Mouse (Mus musculus) embryonic facial prominence, embryonic 13.5 days (tissue): ENCODE measurements around the gene Nrcam. TPM values are rescaled to one million over a fixed set of nuclear protein-coding genes. Genes with fewer than 3 reads are reported as not detected.
A peak's percentile ranks its signal among the peaks of the same experiment; 100 is the strongest.

ENCODE experiments used
- ATAC-seq: fragments of 200-750 bp; cut with Nextera tagmentation; 2 replicates; pipeline ENCODE4 v1.8.0; 2017; ENCODE audit warnings: low read depth; ENCODE audit not compliant: insufficient number of reproducible peaks, insufficient read depth, low FRiP score, low TSS enrichment
- H3K27ac ChIP-seq: fragments of 300-500 bp; sonication (generic); 2 replicates; pipeline ENCODE4 v1.5.1; 2015; ENCODE audit warnings: moderate library complexity, mild to moderate bottlenecking, inconsistent platforms
- H3K27me3 ChIP-seq: fragments of 300-500 bp; sonication (generic); 2 replicates; pipeline ENCODE4 v1.6.1; 2015; ENCODE audit warnings: mild to moderate bottlenecking, inconsistent platforms
- H3K36me3 ChIP-seq: fragments of 300-500 bp; sonication (generic); 2 replicates; pipeline ENCODE4 v1.6.1; 2015; ENCODE audit warnings: mild to moderate bottlenecking, inconsistent platforms
- H3K4me1 ChIP-seq: fragments of 300-500 bp; sonication (generic); 2 replicates; pipeline ENCODE4 v1.6.1; 2015; ENCODE audit warnings: inconsistent platforms
- H3K4me2 ChIP-seq: fragments of 300-500 bp; sonication (generic); 2 replicates; pipeline ENCODE4 v1.6.1; 2015; ENCODE audit warnings: moderate library complexity, mild to moderate bottlenecking, inconsistent platforms
- H3K4me3 ChIP-seq: fragments of 300-500 bp; sonication (generic); 2 replicates; pipeline ENCODE4 v1.5.1; 2015; ENCODE audit warnings: mild to moderate bottlenecking, inconsistent platforms
- H3K9ac ChIP-seq: fragments of 300-500 bp; sonication (generic); 2 replicates; pipeline ENCODE4 v1.6.1; 2015; ENCODE audit warnings: mild to moderate bottlenecking, inconsistent platforms
- H3K9me3 ChIP-seq: fragments of 300-500 bp; sonication (generic); 2 replicates; pipeline ENCODE4 v1.6.1; 2016; ENCODE audit warnings: inconsistent platforms
- WGBS: fragments of 180-500 bp; shearing (Covaris S2); methylation state at CpG from one replicate; pipeline ENCODE4 v1.1.7; 2015; ENCODE audit warnings: mixed read lengths; 5-methylcytosine and 5-hydroxymethylcytosine counted together
- polyA plus RNA-seq: library from polyadenylated mRNA; unstranded; fragments of >200 nt; fragmentation: Nextera tagmentation; extraction: Ambion mirVana; gene quantifications from 2 replicates; pipeline ENCODE4 v1.2.1, GENCODE M21; 2015

Gene Nrcam
- polyA plus RNA-seq, 1 experiment from 2014 or later, result 3.6 TPM

DNA sequence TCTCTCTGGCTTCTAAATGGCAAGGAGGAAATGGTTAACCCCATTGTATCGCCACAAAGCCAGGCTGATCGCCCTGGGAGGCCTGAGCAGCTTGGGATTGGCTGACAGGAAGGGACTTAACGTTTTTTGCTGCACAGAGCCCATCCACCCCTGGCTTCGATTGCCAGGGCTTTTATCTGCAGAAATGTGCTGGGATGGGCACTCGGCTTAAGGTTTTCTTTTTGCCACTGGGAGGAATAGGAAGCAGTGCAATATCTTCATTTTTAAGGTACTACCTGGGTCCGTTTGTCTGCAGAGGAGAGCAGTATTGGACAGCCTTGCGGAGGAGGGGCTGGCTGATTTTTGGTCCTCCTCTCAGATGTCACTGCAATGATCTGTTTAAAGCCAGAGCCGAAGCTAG, 110.2 kb downstream of the Nrcam start:
- Histone ChIP-seq H3K36me3 (no peaks in the 10 kb centered on the region), H3K4me2 (peak overlapping the region; percentile 47), H3K9me3 (no peaks in the 10 kb centered on the region), H3K4me3 (no peak overlapping the region), H3K9ac (no peak overlapping the region), H3K27ac (no peak overlapping the region), H3K27me3 (0 out of 2 replicates have a peak, but pooled peaks cover 3% of the 10 kb centered on the region), H3K4me1 (peaks cover 21% of the 10 kb centered on the region; the same call in 1 of the 2 replicates)
- no peak for ATAC-seq
- 3% methylated on average over 8 of the region's 8 CpGs for WGBS

DNA sequence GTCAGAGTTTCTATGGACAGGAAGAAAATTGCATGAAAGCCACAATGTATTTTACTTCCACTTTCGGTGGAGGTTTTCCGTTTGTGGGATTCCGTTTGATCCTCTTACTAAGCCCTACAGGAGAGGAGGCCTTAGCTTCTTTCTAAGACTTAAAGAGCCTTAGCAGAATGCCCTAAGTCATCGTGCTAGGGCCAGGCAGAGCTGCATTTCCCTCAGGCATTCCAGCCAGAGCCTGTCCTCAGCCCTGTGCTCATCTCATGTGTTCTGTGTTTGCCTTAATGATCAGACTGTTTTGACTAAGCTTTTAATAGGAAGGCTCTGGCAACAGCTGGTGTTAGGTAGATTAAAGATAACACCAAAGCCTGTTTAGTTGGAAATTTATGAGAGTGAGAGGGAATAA, 111.5 kb downstream of the Nrcam start:
- Histone ChIP-seq H3K4me2 (no peak overlapping the region), H3K27ac (no peak overlapping the region), H3K27me3 (0 out of 2 replicates have a peak, but pooled peaks cover 3% of the 10 kb centered on the region), H3K9me3 (no peaks in the 10 kb centered on the region), H3K9ac (no peak overlapping the region), H3K36me3 (no peaks in the 10 kb centered on the region), H3K4me3 (no peak overlapping the region), H3K4me1 (peaks cover 21% of the 10 kb centered on the region; the same call in 1 of the 2 replicates)
- ATAC-seq, result no peak
- 19% methylated on average over 4 of the region's 4 CpGs for WGBS

DNA sequence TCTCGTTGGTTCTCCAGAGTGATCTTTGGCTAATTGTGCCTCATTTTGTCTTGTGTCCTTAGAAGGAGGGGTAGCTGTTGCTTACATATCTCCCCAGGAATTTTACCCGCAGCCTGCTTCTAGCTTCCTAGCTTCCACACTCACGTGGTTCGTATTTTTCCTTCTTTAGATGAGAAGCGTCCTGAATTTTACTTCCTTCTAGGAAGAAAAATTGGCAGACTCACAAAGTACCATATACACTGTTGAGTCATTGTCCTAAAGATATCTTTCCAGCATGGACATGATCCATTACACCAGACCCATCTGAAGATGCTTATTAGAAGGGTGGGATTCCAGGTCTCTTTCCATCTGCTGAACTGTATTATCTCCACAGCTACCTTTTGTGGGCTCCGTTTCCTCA, 122.2 kb downstream of the Nrcam start:
- WGBS, result 51% methylated on average over 6 of the region's 6 CpGs
- no peak overlapping the region for H3K9ac ChIP-seq
- no peak for ATAC-seq
- H3K9me3 ChIP-seq, result no peaks in the 10 kb centered on the region
- no peaks in the 10 kb centered on the region for H3K4me1 ChIP-seq
- no peaks in the 10 kb centered on the region for H3K36me3 ChIP-seq
- no peak overlapping the region for H3K4me2 ChIP-seq
- H3K27me3 ChIP-seq, result no peaks in the 10 kb centered on the region
- no peak overlapping the region for H3K27ac ChIP-seq
- no peak overlapping the region for H3K4me3 ChIP-seq

DNA sequence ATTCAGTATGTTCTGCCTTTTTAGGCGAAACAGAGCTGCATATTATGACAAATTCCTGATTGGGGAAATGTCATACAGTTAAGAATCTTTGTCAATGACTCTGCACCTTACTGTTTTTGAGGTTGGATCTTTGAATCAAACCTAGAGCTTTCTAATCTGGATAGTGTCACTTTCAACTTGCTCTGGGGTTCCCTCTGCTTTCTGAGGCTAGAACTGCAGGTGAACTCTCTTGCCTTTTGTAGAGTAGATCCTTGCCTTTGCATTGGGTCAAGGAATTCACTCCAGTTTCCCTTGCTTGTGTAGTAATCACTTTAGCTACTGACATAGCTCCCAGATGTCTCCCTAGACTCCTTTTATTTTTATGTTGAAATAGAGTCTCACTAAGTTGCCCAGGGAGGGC, 123.1 kb downstream of the Nrcam start:
- Histone ChIP-seq H3K9ac (no peak overlapping the region), H3K4me2 (no peak overlapping the region), H3K27ac (no peak overlapping the region), H3K9me3 (no peaks in the 10 kb centered on the region), H3K36me3 (no peaks in the 10 kb centered on the region), H3K4me1 (no peaks in the 10 kb centered on the region), H3K27me3 (no peaks in the 10 kb centered on the region), H3K4me3 (no peak overlapping the region)
- 69% methylated on average over 1 of the region's 1 CpGs for WGBS
- no peak for ATAC-seq

DNA sequence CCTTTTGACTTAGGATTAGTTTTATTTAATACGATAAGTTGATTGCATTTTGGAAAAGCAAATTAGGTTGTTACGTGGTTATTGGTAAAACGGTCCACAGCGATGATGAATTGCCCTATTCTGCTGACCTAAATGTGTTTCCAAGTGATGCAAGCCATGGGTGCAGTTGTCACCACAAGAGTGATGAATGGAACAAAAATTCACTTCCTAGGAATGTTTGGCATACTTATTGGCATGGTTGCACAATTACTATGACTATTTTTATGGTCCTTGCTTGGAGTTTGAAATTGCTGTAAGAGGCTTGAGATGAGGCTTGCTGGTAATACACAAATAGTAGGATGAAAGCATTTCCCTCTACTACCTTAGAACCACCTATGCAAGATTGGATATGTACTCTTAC, 125.1 kb downstream of the Nrcam start:
- Histone ChIP-seq H3K4me2 (no peak overlapping the region), H3K9ac (no peak overlapping the region), H3K36me3 (no peaks in the 10 kb centered on the region), H3K4me1 (no peaks in the 10 kb centered on the region), H3K4me3 (no peak overlapping the region), H3K9me3 (no peaks in the 10 kb centered on the region), H3K27ac (no peak overlapping the region), H3K27me3 (no peaks in the 10 kb centered on the region)
- WGBS, result 91% methylated on average over 4 of the region's 4 CpGs
- ATAC-seq, result no peak

DNA sequence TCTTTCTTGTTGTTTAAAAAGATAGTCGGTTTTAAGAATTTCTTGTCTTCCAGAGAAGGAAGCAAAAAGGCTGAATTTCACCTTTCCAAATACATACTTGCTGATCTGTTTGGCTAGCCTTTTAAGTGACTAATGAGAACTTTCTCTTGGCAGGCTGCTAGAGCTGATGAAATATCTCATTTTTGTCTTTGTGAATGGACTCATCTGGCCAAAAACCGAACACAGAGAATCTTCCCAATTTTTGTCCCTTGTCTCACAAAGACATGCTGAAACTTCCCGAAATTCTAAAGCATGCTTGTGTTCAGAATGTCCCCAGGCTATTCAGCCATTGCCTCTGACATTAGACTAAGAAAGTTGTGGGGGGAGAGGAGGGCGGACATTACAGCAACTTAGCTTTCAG, 129.3 kb downstream of the Nrcam start:
- no peak for ATAC-seq
- 54% methylated on average over 4 of the region's 4 CpGs for WGBS
- H3K36me3 ChIP-seq, result no peaks in the 10 kb centered on the region

DNA sequence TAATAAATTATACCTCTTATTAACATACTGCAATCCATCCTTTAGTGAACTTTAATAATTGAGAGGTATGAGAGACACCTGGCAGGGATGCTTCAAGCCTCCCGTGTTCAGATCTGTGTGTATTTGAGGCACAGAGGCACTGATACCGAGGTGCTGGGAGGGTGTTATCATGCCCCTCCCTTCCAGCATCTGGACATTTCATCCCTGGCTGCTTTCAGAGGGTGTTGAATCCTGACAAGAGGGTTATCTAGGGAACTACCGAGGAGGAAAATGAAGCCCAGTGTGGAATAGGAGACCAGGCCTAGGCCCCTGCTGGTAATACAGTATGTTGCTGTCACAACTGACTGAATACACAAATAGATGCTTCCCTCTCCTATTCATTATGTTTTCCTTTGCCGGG, 133.8 kb downstream of the Nrcam start:
- Histone ChIP-seq H3K9ac (no peak overlapping the region), H3K4me3 (no peak overlapping the region), H3K27me3 (no peaks in the 10 kb centered on the region), H3K36me3 (no peaks in the 10 kb centered on the region), H3K4me1 (no peaks in the 10 kb centered on the region), H3K4me2 (no peak overlapping the region), H3K9me3 (no peaks in the 10 kb centered on the region), H3K27ac (no peak overlapping the region)
- WGBS, result 72% methylated on average over 4 of the region's 4 CpGs
- ATAC-seq, result no peak

More for the DNA sequence above, 129.3 kb downstream of the Nrcam start:
- no peak overlapping the region for H3K9ac ChIP-seq
- H3K4me2 ChIP-seq, result no peak overlapping the region
- H3K27ac ChIP-seq, result no peak overlapping the region
- no peaks in the 10 kb centered on the region for H3K27me3 ChIP-seq
- no peaks in the 10 kb centered on the region for H3K4me1 ChIP-seq
- no peaks in the 10 kb centered on the region for H3K9me3 ChIP-seq
- no peak overlapping the region for H3K4me3 ChIP-seq

DNA sequence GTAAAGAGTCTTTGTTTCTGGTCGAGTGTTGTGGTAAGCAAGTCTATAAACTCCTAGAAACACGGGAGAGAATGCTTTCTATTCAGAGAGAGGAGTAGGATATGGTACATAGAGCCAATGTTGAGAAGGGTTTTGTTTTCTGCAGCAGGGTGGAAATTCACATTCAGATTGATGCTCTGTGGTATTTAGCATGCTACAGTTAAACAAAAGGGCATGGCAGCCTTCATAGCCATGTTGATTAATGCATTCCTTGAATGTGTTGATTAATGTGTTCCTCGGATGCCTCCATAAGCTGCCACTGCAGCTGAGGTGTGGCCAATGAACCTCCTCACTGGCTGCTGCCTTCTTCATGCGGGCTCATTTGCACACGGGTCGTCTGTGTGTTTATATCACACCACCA, 134.3 kb downstream of the Nrcam start:
- WGBS, result 70% methylated on average over 6 of the region's 6 CpGs
- H3K4me1 ChIP-seq, result no peaks in the 10 kb centered on the region

DNA sequence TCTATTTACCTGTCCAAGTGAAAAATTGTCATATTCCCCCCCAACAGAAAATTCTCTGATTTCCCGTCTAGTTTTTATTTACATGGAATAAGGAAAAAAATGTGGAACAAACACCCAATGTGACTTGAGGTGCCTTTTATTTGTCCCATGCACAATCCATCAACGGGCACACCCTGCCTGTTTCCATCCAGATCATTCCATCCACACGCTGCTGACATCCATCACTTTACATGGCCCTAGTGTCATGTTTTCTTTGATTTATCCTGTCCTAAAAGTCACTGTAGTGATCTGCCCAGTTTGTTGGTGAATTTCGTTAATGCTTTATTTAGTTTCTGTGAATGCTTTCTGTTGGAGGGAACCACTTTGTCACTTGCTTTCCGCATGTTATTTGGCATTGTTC, 142.4 kb downstream of the Nrcam start:
- no peak for ATAC-seq
- WGBS, result 85% methylated on average over 5 of the region's 5 CpGs
- H3K4me1 ChIP-seq, result no peaks in the 10 kb centered on the region

More for the DNA sequence above, 134.3 kb downstream of the Nrcam start:
- no peak for ATAC-seq
- Histone ChIP-seq H3K27me3 (no peaks in the 10 kb centered on the region), H3K9ac (no peak overlapping the region), H3K9me3 (no peaks in the 10 kb centered on the region), H3K4me2 (no peak overlapping the region), H3K4me3 (no peak overlapping the region), H3K36me3 (no peaks in the 10 kb centered on the region), H3K27ac (no peak overlapping the region)

DNA sequence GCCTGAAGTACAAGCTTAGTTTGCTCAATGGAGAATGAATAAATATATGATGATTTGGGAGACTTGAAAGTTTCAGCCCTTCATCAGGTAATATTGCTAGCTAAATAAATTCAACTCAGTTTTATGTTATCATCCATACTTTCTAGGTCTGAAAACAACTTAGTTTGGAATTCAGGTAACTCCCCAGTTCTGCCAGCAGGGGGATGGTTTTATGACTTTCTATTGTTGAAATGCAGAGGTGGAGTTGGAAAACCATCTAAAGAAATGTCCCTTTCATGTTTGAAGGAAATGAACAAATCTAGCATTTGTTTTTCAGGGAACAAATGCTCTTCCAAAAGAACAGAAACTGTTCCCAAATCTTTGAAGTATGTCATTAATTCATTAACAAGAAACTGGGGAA, 146.7 kb downstream of the Nrcam start:
- no peaks in the 10 kb centered on the region for H3K27me3 ChIP-seq
- H3K4me3 ChIP-seq, result no peak overlapping the region
- no peaks in the 10 kb centered on the region for H3K9me3 ChIP-seq
- H3K4me1 ChIP-seq, result no peaks in the 10 kb centered on the region
- H3K27ac ChIP-seq, result no peak overlapping the region
- H3K9ac ChIP-seq, result no peak overlapping the region
- ATAC-seq, result no peak
- H3K36me3 ChIP-seq, result no peaks in the 10 kb centered on the region
- no peak overlapping the region for H3K4me2 ChIP-seq

More for the DNA sequence above, 142.4 kb downstream of the Nrcam start:
- H3K27ac ChIP-seq, result no peak overlapping the region
- no peaks in the 10 kb centered on the region for H3K36me3 ChIP-seq
- no peak overlapping the region for H3K9ac ChIP-seq
- H3K4me2 ChIP-seq, result no peak overlapping the region
- H3K27me3 ChIP-seq, result no peaks in the 10 kb centered on the region
- no peaks in the 10 kb centered on the region for H3K9me3 ChIP-seq
- no peak overlapping the region for H3K4me3 ChIP-seq

DNA sequence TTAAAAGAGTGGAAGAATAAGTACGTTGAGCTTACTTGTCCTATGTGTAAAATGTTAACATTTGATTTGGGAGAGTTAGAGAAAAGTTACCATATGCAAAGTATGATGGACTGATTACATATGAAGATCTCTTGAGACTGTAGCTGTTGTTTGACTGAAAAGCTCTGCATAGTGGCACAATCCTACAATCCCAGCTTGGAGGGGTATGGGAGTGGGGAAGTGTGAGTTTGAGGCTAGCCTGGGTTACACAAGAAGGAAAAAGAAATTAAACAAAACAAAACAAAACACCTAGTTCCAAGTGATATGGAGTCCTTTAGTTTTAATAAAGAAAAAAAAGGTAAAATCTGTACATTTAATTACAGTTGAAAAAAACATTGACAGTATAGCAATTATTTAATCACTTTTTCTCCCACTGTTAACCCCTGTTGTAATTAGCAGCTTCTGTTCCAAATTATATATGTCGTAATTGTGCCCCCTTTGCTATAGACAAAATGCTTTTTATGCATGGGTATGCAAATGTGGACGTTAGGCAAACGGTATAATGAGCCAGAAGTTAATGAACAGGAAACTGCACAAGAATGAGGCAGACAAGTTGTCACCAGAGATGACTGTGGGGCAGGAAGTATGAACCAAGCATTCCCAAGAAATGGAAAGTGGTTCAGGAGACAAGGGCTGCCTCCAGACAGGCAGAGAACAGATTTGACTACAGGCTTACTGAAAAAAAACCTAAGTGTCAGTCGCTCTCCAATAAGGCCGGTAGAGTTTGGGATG, 150.8 kb downstream of the Nrcam start:
- H3K4me3 ChIP-seq, result no peak overlapping the region
- 72% methylated on average over 6 of the region's 6 CpGs for WGBS
- H3K9me3 ChIP-seq, result no peaks in the 10 kb centered on the region
- H3K36me3 ChIP-seq, result no peaks in the 10 kb centered on the region
- no peak overlapping the region for H3K4me2 ChIP-seq
- no peaks in the 10 kb centered on the region for H3K4me1 ChIP-seq
- no peaks in the 10 kb centered on the region for H3K27me3 ChIP-seq
- ATAC-seq, result no peak
- H3K9ac ChIP-seq, result no peak overlapping the region
- H3K27ac ChIP-seq, result no peak overlapping the region

DNA sequence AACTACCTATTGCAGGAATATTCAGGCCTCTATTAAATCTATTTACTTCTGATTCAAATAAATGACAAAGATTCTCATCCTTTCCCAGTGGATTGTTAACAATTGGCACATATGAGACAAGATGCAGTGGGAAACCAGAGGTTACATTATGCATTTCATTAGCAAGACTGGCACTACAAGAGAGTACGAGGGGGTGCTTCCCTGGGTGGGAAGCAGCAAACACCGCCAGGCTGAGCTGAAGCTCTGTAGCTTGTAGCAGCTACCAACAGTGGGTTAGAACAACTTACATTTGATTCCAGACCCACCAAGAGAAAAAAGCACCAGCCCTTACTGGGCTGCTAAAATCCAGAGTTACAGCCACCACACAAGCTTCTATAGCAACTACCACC, 151.3 kb downstream of the Nrcam start:
- no peak for ATAC-seq
- Histone ChIP-seq H3K4me1 (no peaks in the 10 kb centered on the region), H3K36me3 (no peaks in the 10 kb centered on the region), H3K9ac (no peak overlapping the region), H3K27me3 (no peaks in the 10 kb centered on the region), H3K9me3 (no peaks in the 10 kb centered on the region), H3K4me3 (no peak overlapping the region), H3K27ac (no peak overlapping the region), H3K4me2 (no peak overlapping the region)
- WGBS, result 88% methylated on average over 2 of the region's 2 CpGs
